ENCODE assay signal across 10 mouse cellular contexts in the genomic region with DNA sequence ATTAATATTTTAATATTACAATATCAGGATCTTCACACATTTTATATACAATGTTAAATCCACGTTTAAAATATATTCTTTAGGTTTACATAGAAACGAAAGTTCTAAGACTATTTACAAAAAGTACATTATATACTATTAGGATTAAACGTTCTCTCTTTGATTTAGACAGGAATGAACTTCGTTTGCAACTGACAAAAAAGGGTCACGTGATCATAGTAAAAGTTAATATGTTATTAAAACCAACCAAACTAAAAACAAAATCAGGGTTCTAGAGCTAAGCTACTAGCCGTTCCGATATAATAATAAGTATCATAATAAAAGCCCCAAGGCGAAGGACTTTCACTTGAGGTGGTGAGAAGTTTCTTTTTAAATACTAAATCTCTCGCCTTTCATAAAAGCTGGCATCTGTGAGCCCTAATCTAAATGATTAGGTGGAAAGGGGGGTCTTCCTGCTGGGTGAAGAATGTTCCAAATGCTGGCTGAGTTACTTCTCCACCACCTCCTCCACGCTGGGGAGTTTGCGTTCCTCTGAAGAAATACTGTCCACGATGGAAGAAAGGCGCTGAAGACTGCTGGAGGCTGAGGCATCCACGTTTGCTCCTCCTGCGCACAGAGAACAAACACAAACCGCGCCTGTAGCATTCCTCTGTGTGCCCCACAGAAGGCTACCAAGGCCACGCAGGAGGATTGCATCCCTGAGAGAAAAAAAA. TPM values are rescaled to one million over a fixed set of nuclear protein-coding genes. Genes with fewer than 3 reads are reported as not detected.
DNase-seq lines count a peak whose midpoint lies in the region; ATAC-seq lines count a peak whose summit lies in the region.
"Had no signal": no experiment of that assay in that cellular context is flagged by ENCODE, and none has a peak within 500 bp of the region (broad histone marks: within the 10 kb centered on the region; RNA-seq: fewer than 3 reads in every experiment).

No protein-coding gene starts in this region.

- no peak for ATAC-seq in heart, embryonic 14.5 days (ENCODE audit: insufficient number of reproducible peaks, insufficient read depth, low FRiP score, low read depth)
- peak; percentile 76 for ATAC-seq in forebrain, embryonic 16.5 days
- peak; percentile 53 for ATAC-seq in midbrain, embryonic 12.5 days (ENCODE audit: low FRiP score, low read depth)

- DNase-seq in heart, postnatal 25 days (ENCODE audit: low spot score), result no peak
- DNase-seq in Muller cell, postnatal 12 days (ENCODE audit: inconsistent ontology term), result peak; percentile 18
- no peak for DNase-seq in adrenal gland, adult 18-20 months (ENCODE audit: low spot score in 2 of 2)
- DNase-seq in gastrocnemius, adult 18-20 months (ENCODE audit: low spot score), result no peak
- DNase-seq in spleen, postnatal 36 days (ENCODE audit: low spot score in 2 of 2), result no peak
- DNase-seq: lung, postnatal 4 days had no signal

- H3K27ac ChIP-seq in heart, embryonic 14.5 days (replicated peaks in 1 of 2; ENCODE audit: control insufficient read depth in 1 of 2, insufficient read depth in 1 of 2, low read depth in 2 of 2, low read length in 2 of 2), result no peak overlapping the region
- no peak overlapping the region for H3K27ac ChIP-seq in forebrain, embryonic 16.5 days (ENCODE audit: low read length)
- no peak overlapping the region for H3K27ac ChIP-seq in midbrain, embryonic 12.5 days (replicated peaks)

- H3K4me1 ChIP-seq in heart, embryonic 14.5 days (ENCODE audit: control insufficient read depth in 2 of 2, insufficient read depth in 2 of 2, low read length in 2 of 2), result peaks cover 2 to 4% of the 10 kb centered on the region in 2 experiments; a peak in 1 of 4 replicates
- H3K4me1 ChIP-seq in forebrain, embryonic 16.5 days (replicated peaks; ENCODE audit: control insufficient read depth, insufficient read depth, low read length), result peaks cover 2% of the 10 kb centered on the region; the same call in 1 of the 2 replicates
- H3K4me1 ChIP-seq in midbrain, embryonic 12.5 days, result peaks cover 11% of the 10 kb centered on the region

- H3K9me3 ChIP-seq in heart, embryonic 14.5 days (ENCODE audit: control insufficient read depth, low read length), result no peaks in the 10 kb centered on the region
- no peaks in the 10 kb centered on the region for H3K9me3 ChIP-seq in forebrain, embryonic 16.5 days (ENCODE audit: control insufficient read depth, low read length)
- H3K9me3 ChIP-seq in midbrain, embryonic 12.5 days, result no peaks in the 10 kb centered on the region

- H3K36me3 ChIP-seq in heart, embryonic 14.5 days (ENCODE audit: control insufficient read depth, insufficient read depth, low read length), result no peaks in the 10 kb centered on the region
- H3K36me3 ChIP-seq in forebrain, embryonic 16.5 days (ENCODE audit: control insufficient read depth, insufficient read depth), result no peaks in the 10 kb centered on the region
- no peaks in the 10 kb centered on the region for H3K36me3 ChIP-seq in midbrain, embryonic 12.5 days
- H3K36me3 ChIP-seq: G1E had no signal

- peak overlapping the region; percentile 58 for H3K9ac ChIP-seq in heart, embryonic 14.5 days (ENCODE audit: low read length)
- peak overlapping the region; percentile 49 for H3K9ac ChIP-seq in forebrain, embryonic 16.5 days (replicated peaks; ENCODE audit: low read depth, low read length)
- H3K9ac ChIP-seq in midbrain, embryonic 12.5 days (replicated peaks), result no peak overlapping the region

- no peaks in the 10 kb centered on the region for H3K27me3 ChIP-seq in heart, embryonic 14.5 days (ENCODE audit: control insufficient read depth, insufficient read depth, low read length)
- no peaks in the 10 kb centered on the region for H3K27me3 ChIP-seq in forebrain, embryonic 16.5 days (replicated peaks; ENCODE audit: control insufficient read depth, insufficient read depth, low read length)
- H3K27me3 ChIP-seq in midbrain, embryonic 12.5 days, result peaks cover 13% of the 10 kb centered on the region; the same call in 1 of the 2 replicates

- 34% methylated on average over 18 of the region's 18 CpGs for WGBS in heart, embryonic 14.5 days
- 28% methylated on average over 18 of the region's 18 CpGs for WGBS in forebrain, embryonic 16.5 days
- WGBS in midbrain, embryonic 12.5 days, result 41% methylated on average over 18 of the region's 18 CpGs

- intact Hi-C loops in heart, postnatal 25 days (cut with DNase I), result no loop called here

- peak overlapping the region; percentile 66 for H3K4me2 ChIP-seq in heart, embryonic 14.5 days (ENCODE audit: low read length)
- H3K4me2 ChIP-seq in forebrain, embryonic 16.5 days (ENCODE audit: low read length), result peak overlapping the region; percentile 53
- H3K4me2 ChIP-seq in midbrain, embryonic 12.5 days (replicated peaks), result peak overlapping the region; percentile 47

- peak overlapping the region; percentile 29 to 38 for H3K4me3 ChIP-seq in heart, embryonic 14.5 days (ENCODE audit: control insufficient read depth in 1 of 2, insufficient read depth in 1 of 2, low read depth in 1 of 2, low read length in 2 of 2)
- H3K4me3 ChIP-seq in forebrain, embryonic 16.5 days (replicated peaks; ENCODE audit: low read length), result peak overlapping the region; percentile 35
- peak overlapping the region; percentile 25 for H3K4me3 ChIP-seq in midbrain, embryonic 12.5 days

RNA-seq across cellular contexts. Expression of gene Myf6, which starts 1.5 kb away (rescaled TPM):
- 0.16 TPM in 1 of 2 replicates, not detected in the other for polyA plus RNA-seq in heart, embryonic 14.5 days (2014; fragmentation: Nextera tagmentation; extraction: Ambion mirVana)
- total RNA-seq in heart, postnatal 25 days (2021), result not detected
- not detected in 2 replicates for polyA plus RNA-seq in forebrain, embryonic 16.5 days (2015; fragmentation: Nextera tagmentation; extraction: Ambion mirVana)
- polyA plus RNA-seq in midbrain, embryonic 12.5 days (2016; fragmentation: Nextera tagmentation; extraction: Ambion mirVana), result not detected in 2 replicates
- not detected for total RNA-seq in adrenal gland, adult 18-20 months (2021)
- 100 to 1,000 TPM in 1 of 2 experiments, 10 to 100 TPM in 1; 96.5 to 154 TPM for total RNA-seq in gastrocnemius, adult 18-20 months (2021)
- total RNA-seq: G1E had no signal
- polyA plus RNA-seq: G1E had no signal

RNA-seq across cellular contexts. Expression of gene Myf5, which starts 7.1 kb away (rescaled TPM):
- polyA plus RNA-seq in heart, embryonic 14.5 days (2014; fragmentation: Nextera tagmentation; extraction: Ambion mirVana), result not detected in 2 replicates
- total RNA-seq in heart, postnatal 25 days (2021), result not detected
- not detected in 2 replicates for polyA plus RNA-seq in forebrain, embryonic 16.5 days (2015; fragmentation: Nextera tagmentation; extraction: Ambion mirVana)
- polyA plus RNA-seq in midbrain, embryonic 12.5 days (2016; fragmentation: Nextera tagmentation; extraction: Ambion mirVana), result not detected in 2 replicates
- total RNA-seq in adrenal gland, adult 18-20 months (2021), result not detected
- total RNA-seq in gastrocnemius, adult 18-20 months (2021), result 1 to 10 TPM; 1.1 to 2.6 TPM
- total RNA-seq: G1E had no signal
- polyA plus RNA-seq: G1E had no signal

Comparison
In these comparisons a context has a peak if more than half of its experiments do, and no peak if none do; other contexts are left out.
1. RNA of gene Myf6, which starts 1.5 kb away (total RNA-seq): 96.5 to 154 TPM in gastrocnemius, adult 18-20 months; not detected in adrenal gland, adult 18-20 months and not detected in heart, postnatal 25 days; every median in the first group is over 10 times any median in the second.
2. Peak in every context shown above with its lines, with median percentiles within 50 percentile points of each other: H3K4me2 ChIP-seq and H3K4me3 ChIP-seq.